ENCODE assay signal across 9 mouse cellular contexts in genomic region chr6:128398996-128399395, GRCm38 (mm10). TPM values are rescaled to one million over a fixed set of nuclear protein-coding genes. Genes with fewer than 3 reads are reported as not detected.
DNase-seq lines count a peak whose midpoint lies in the region; ATAC-seq and TF ChIP-seq lines count a peak whose summit lies in the region.
"Had no signal": no experiment of that assay in that cellular context is flagged by ENCODE, and none has a peak within 500 bp of the region (broad histone marks: within the 10 kb centered on the region; RNA-seq: fewer than 3 reads in every experiment).

Gene Nrip2, plus strand, starts transcription at chr6:128399296.

- H3K36me3 ChIP-seq in kidney, adult 2 months (ENCODE audit: control insufficient read depth, insufficient read depth, low read length) = no peaks in the 10 kb centered on the region
- no peaks in the 10 kb centered on the region for H3K36me3 ChIP-seq in forebrain, embryonic 16.5 days (ENCODE audit: control insufficient read depth, insufficient read depth)
- H3K36me3 ChIP-seq in liver, embryonic 15.5 days (replicated peaks) = no peaks in the 10 kb centered on the region

- H3K27ac ChIP-seq in kidney, adult 2 months (ENCODE audit: insufficient read depth, low read depth, low read length) = peak within 1 kb of the TSS; percentile 19; the same call in 1 of the 2 replicates
- H3K27ac ChIP-seq in brown adipose tissue, adult 24 weeks (replicated peaks; ENCODE audit: low read depth, low read length) = no peak within 1 kb of the TSS; the same call in 1 of the 2 replicates
- peak within 1 kb of the TSS; percentile 46 for H3K27ac ChIP-seq in forebrain, embryonic 16.5 days (ENCODE audit: low read length)
- peak within 1 kb of the TSS; percentile 39 for H3K27ac ChIP-seq in liver, embryonic 15.5 days (replicated peaks)

- peaks cover 3% of the 10 kb centered on the region; the same call in 1 of the 2 replicates for H3K4me1 ChIP-seq in kidney, adult 2 months (ENCODE audit: control insufficient read depth, insufficient read depth, low read length)
- H3K4me1 ChIP-seq in brown adipose tissue, adult 24 weeks (ENCODE audit: control insufficient read depth, insufficient read depth, insufficient read length, low read length) = peaks cover 7% of the 10 kb centered on the region
- peaks cover 6% of the 10 kb centered on the region for H3K4me1 ChIP-seq in forebrain, embryonic 16.5 days (replicated peaks; ENCODE audit: control insufficient read depth, insufficient read depth, low read length)
- H3K4me1 ChIP-seq in liver, embryonic 15.5 days (replicated peaks) = no peaks in the 10 kb centered on the region; the same call in 1 of the 2 replicates

- no peak for ATAC-seq in forebrain, embryonic 16.5 days
- ATAC-seq in liver, embryonic 15.5 days (ENCODE audit: insufficient read depth) = no peak

- DNase-seq in kidney, adult 2 months = no peak
- no peak for DNase-seq in kidney, adult 8-10 months
- no peak for DNase-seq in spleen, postnatal 10 days (ENCODE audit: low spot score in 2 of 2)
- DNase-seq in left cerebral cortex, postnatal 4 days = no peak
- no peak for DNase-seq in adrenal gland, adult 18-20 months (ENCODE audit: low spot score in 2 of 2)
- DNase-seq: gastrocnemius, postnatal 36 days had no signal

- H3K4me2 ChIP-seq in forebrain, embryonic 16.5 days (ENCODE audit: low read length) = peak within 1 kb of the TSS; percentile 51
- peak within 1 kb of the TSS; percentile 33 for H3K4me2 ChIP-seq in liver, embryonic 15.5 days

- H3K9me3 ChIP-seq in forebrain, embryonic 16.5 days (ENCODE audit: control insufficient read depth, low read length) = no peaks in the 10 kb centered on the region
- no peaks in the 10 kb centered on the region for H3K9me3 ChIP-seq in liver, embryonic 15.5 days (replicated peaks)

- no peak for TF ChIP-seq CTCF in kidney, adult 2 months (conservative IDR thresholded peaks at IDR 0.05; ENCODE audit: insufficient read depth, insufficient read length, low read depth, low read length)

- intact Hi-C loops in left cerebral cortex, postnatal 4 days (cut with DNase I) = no loop called here

- peak within 1 kb of the TSS; percentile 56 for H3K9ac ChIP-seq in forebrain, embryonic 16.5 days (replicated peaks; ENCODE audit: low read depth, low read length)
- no peak within 1 kb of the TSS for H3K9ac ChIP-seq in liver, embryonic 15.5 days

- peak within 1 kb of the TSS; percentile 29; the same call in 1 of the 2 replicates for H3K4me3 ChIP-seq in kidney, adult 2 months (ENCODE audit: insufficient read depth, low read depth, low read length)
- peak within 1 kb of the TSS; percentile 12; the same call in 1 of the 2 replicates for H3K4me3 ChIP-seq in brown adipose tissue, adult 24 weeks (ENCODE audit: insufficient read depth, low read depth, low read length)
- peak within 1 kb of the TSS; percentile 36 for H3K4me3 ChIP-seq in forebrain, embryonic 16.5 days (replicated peaks; ENCODE audit: low read length)
- H3K4me3 ChIP-seq in liver, embryonic 15.5 days (replicated peaks) = peak within 1 kb of the TSS; percentile 10; the same call in 1 of the 2 replicates

- H3K27me3 ChIP-seq in kidney, adult 2 months (replicated peaks; ENCODE audit: control insufficient read depth, insufficient read depth, low read length) = no peaks in the 10 kb centered on the region
- no peaks in the 10 kb centered on the region for H3K27me3 ChIP-seq in forebrain, embryonic 16.5 days (replicated peaks; ENCODE audit: control insufficient read depth, insufficient read depth, low read length)
- H3K27me3 ChIP-seq in liver, embryonic 15.5 days = no peaks in the 10 kb centered on the region

- 59% methylated on average over 3 of the region's 3 CpGs for WGBS in kidney, adult 2 months
- WGBS in forebrain, embryonic 16.5 days = 78% methylated on average over 3 of the region's 3 CpGs
- WGBS in liver, embryonic 15.5 days (ENCODE audit: insufficient replicate concordance) = 62% methylated on average over 3 of the region's 3 CpGs

- no peak for TF ChIP-seq POLR2A in kidney, adult 2 months (IDR thresholded peaks at IDR 0.05; ENCODE audit: low read depth, low read length)

RNA-seq across cellular contexts. Expression of gene Nrip2, which starts in this region (rescaled TPM):
- 4.9 and 6.5 TPM in 2 replicates for polyA plus RNA-seq in kidney, adult 2 months (2012; rRNA removed)
- polyA plus RNA-seq in brown adipose tissue, adult 24 weeks (2012; ENCODE audit: insufficient read depth, insufficient read length, missing spikeins) = 1.1 and 2.3 TPM in 2 replicates
- polyA plus RNA-seq in forebrain, embryonic 16.5 days (2015; fragmentation: Nextera tagmentation; extraction: Ambion mirVana) = 5.5 and 8.3 TPM in 2 replicates
- polyA plus RNA-seq in liver, embryonic 15.5 days (2015; fragmentation: Nextera tagmentation; extraction: Ambion mirVana) = 2.1 and 2.6 TPM in 2 replicates
- 1 to 10 TPM; 3.7 to 4.1 TPM for total RNA-seq in left cerebral cortex, postnatal 4 days (2021)
- 1 to 10 TPM; 2.0 to 2.7 TPM for total RNA-seq in adrenal gland, adult 18-20 months (2021)
